Mouse (Mus musculus) myocyte (in vitro differentiated cells): ENCODE measurements around the gene Twsg1. TPM values are rescaled to one million over a fixed set of nuclear protein-coding genes. Genes with fewer than 3 reads are reported as not detected.

Source experiments
- H3K27me3 ChIP-seq: one replicate; pipeline ENCODE4 v1.6.1; 2011; ENCODE audit not compliant: control insufficient read depth, insufficient read depth, insufficient read length
- H3K36me3 ChIP-seq: one replicate; pipeline ENCODE4 v1.6.1; 2011; ENCODE audit not compliant: control insufficient read depth, insufficient read depth
- H3K4me2 ChIP-seq: one replicate; pipeline ENCODE4 v1.6.1; 2011; ENCODE audit warnings: low read depth, control low read depth
- H3K4me3 ChIP-seq: one replicate; pipeline ENCODE4 v1.5.1; 2011; ENCODE audit warnings: mild to moderate bottlenecking, control low read depth, moderate library complexity
- H3K79me2 ChIP-seq: one replicate; pipeline ENCODE4 v1.6.1; 2011; ENCODE audit not compliant: control insufficient read depth, insufficient read depth
- H3ac ChIP-seq: one replicate; pipeline ENCODE4 v1.6.1; 2011; ENCODE audit not compliant: control insufficient read depth, insufficient read length
- CEBPB ChIP-seq: IDR thresholded peaks from 2 replicates; pipeline ENCODE4 v1.6.1; 2011; ENCODE audit warnings: mild to moderate bottlenecking, moderate library complexity; ENCODE audit not compliant: poor library complexity, insufficient read depth, severe bottlenecking
- E2F4 ChIP-seq: IDR thresholded peaks from one replicate; pipeline ENCODE4 v1.6.1; 2011; ENCODE audit warnings: mild to moderate bottlenecking, control low read depth, moderate library complexity; ENCODE audit not compliant: insufficient read depth
- MAX ChIP-seq: IDR thresholded peaks from one replicate; pipeline ENCODE4 v1.6.1; 2011; ENCODE audit warnings: low read depth, mild to moderate bottlenecking, control low read depth
- MYOD1 ChIP-seq, 3 experiments: IDR thresholded peaks; one replicate each; pipeline ENCODE4 v1.6.1; 2011; ENCODE audit warnings: control low read depth in 2 of 3, low read depth in 2 of 3, mild to moderate bottlenecking in 2 of 3, moderate library complexity in 1 of 3; ENCODE audit not compliant: insufficient read length in 2 of 3, control insufficient read depth in 1 of 3
- MYOG ChIP-seq, 3 experiments: IDR thresholded peaks; one replicate each; pipeline ENCODE4 v1.6.1; 2011; ENCODE audit warnings: control low read depth in 2 of 3, low read depth in 2 of 3, mild to moderate bottlenecking in 2 of 3; ENCODE audit not compliant: insufficient read length in 2 of 3, control insufficient read depth in 1 of 3, insufficient read depth in 1 of 3
- POLR2A ChIP-seq: IDR thresholded peaks from one replicate; pipeline ENCODE4 v1.6.1; 2011; ENCODE audit warnings: low read depth, mild to moderate bottlenecking, control low read depth, moderate library complexity; ENCODE audit not compliant: insufficient read length
- POLR2AphosphoS2 ChIP-seq: IDR thresholded peaks from one replicate; pipeline ENCODE4 v1.6.1; 2011; ENCODE audit warnings: low read depth, control low read depth; ENCODE audit not compliant: insufficient read length
- REST ChIP-seq: IDR thresholded peaks from one replicate; pipeline ENCODE4 v1.6.1; 2011; ENCODE audit warnings: mild to moderate bottlenecking, control low read depth, moderate library complexity; ENCODE audit not compliant: insufficient read depth, insufficient read length
- SRF ChIP-seq: IDR thresholded peaks from one replicate; pipeline ENCODE4 v1.6.1; 2011; ENCODE audit warnings: low read depth; ENCODE audit not compliant: control insufficient read depth, insufficient read length
- TCF12 ChIP-seq: IDR thresholded peaks from one replicate; pipeline ENCODE4 v1.6.1; 2011; ENCODE audit warnings: mild to moderate bottlenecking, control low read depth; ENCODE audit not compliant: poor library complexity, insufficient read depth, severe bottlenecking
- TCF3 ChIP-seq: IDR thresholded peaks from one replicate; pipeline ENCODE4 v1.6.1; 2011; ENCODE audit warnings: low read depth, control low read depth; ENCODE audit not compliant: insufficient read length
- USF1 ChIP-seq: IDR thresholded peaks from one replicate; pipeline ENCODE4 v1.6.1; 2011; ENCODE audit warnings: low read depth, mild to moderate bottlenecking, control low read depth, moderate library complexity
- polyA plus RNA-seq: library from polyadenylated mRNA; unstranded; fragments of >200 nt; fragmentation: generic; extraction: Trizol; gene quantifications from one replicate; pipeline ENCODE4 v1.2.1, GENCODE M21; 2012; ENCODE audit warnings: missing spikeins

The Twsg1 gene
- polyA plus RNA-seq, 1 experiment: 9.0 TPM

DNA sequence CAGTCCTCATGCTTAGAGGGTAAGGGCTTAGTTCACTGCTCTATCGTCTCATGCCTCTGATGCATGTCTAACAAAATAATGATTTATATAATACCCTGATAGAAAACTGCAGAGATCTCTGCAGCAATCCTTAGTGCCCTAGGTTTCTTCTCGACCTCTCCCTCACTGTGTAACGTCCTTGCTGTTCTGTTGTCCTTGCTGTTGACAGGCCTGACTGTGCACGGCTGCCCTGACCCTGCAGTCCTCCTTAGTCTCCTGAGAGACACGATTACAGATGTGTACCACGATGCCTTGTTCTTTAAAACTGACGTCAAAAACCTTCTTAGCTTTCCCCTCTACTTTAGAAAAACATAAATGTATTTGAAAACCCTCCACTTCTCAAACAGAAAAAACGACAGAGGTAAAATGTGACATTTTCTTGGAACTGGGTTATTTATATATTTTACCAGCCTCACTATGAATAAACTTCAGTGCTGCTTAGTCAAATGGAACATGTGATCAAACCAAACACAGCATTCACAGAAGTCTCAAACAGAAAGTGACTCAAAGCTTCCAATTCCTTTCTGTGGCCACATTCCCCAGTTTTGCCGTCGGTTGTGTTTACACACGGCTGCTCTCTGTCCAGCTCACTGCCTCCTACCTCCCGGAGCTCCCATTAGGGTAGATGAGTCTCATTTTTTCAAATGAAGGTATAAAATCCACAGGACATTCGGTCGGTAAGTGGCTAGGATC lies 11.4 kb downstream of the Twsg1 start:
- no peak overlapping the region for H3K4me2 ChIP-seq
- H3K79me2 ChIP-seq: no peaks in the 10 kb centered on the region
- no peak for TF ChIP-seq TCF12
- peak; percentile 35 for TF ChIP-seq USF1
- H3K27me3 ChIP-seq: no peaks in the 10 kb centered on the region
- H3ac ChIP-seq: no peak overlapping the region
- no peak overlapping the region for H3K4me3 ChIP-seq
- H3K36me3 ChIP-seq: no peaks in the 10 kb centered on the region

DNA sequence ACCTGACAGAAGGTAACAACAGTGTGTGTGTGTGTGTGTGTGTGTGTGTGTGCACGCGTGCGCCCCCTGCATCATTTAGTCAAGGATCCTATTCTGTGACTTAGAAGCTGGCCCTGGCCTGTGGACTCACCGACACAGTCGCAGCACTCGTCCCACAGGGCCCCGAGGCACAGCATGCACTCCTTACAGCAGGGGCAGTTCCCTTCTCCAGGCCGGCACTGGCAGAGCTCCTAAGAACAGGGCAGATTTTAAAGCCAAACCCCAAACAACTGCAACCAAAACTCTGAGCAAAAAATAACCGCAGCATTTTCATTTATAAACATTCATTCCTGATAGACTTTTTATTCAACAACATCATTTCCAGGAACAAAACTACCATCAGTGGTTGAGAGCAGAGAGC lies 13.4 kb downstream of the Twsg1 start:
- no peak overlapping the region for H3K4me3 ChIP-seq
- H3K4me2 ChIP-seq: no peak overlapping the region
- no peaks in the 10 kb centered on the region for H3K79me2 ChIP-seq
- H3K36me3 ChIP-seq: no peaks in the 10 kb centered on the region
- TF ChIP-seq USF1 (no peak), CEBPB (no peak), REST (no peak), TCF3 (no peak), MYOD1 (IDR thresholded peaks at IDR 0.05; ENCODE audit: control insufficient read depth in 1 of 3, insufficient read length in 2 of 3, low read depth in 2 of 3) (no peak), POLR2AphosphoS2 (no peak), POLR2A (no peak), E2F4 (no peak), TCF12 (no peak), SRF (no peak)
- H3K27me3 ChIP-seq: no peaks in the 10 kb centered on the region
- no peak overlapping the region for H3ac ChIP-seq

DNA sequence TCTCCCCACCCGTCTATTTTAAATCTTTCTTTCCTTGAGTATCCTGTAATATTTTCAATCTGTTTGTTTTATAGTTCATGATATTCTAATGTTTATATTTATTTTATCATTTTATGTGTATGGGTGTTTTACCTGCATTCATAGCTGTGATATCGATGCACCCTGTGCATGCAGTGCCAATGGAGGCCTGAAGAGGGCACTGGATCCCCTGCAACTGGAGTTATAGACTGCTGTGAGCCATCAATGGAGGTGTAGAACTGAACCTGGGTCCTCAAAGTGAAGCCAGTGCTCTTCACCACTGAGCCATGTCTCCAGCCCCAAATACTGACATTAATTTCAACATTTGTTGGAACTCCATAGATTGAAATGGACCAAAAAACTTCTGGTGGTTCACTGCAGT lies 17.3 kb downstream of the Twsg1 start:
- H3ac ChIP-seq: no peak overlapping the region
- TF ChIP-seq TCF3 (no peak), CEBPB (no peak), USF1 (no peak), MYOG (IDR thresholded peaks at IDR 0.05; ENCODE audit: control insufficient read depth in 1 of 3, insufficient read depth in 1 of 3, insufficient read length in 2 of 3, low read depth in 2 of 3) (no peak), REST (no peak), E2F4 (no peak), POLR2A (no peak), TCF12 (no peak)
- H3K4me3 ChIP-seq: no peak overlapping the region
- H3K79me2 ChIP-seq: no peaks in the 10 kb centered on the region
- no peaks in the 10 kb centered on the region for H3K36me3 ChIP-seq
- no peaks in the 10 kb centered on the region for H3K27me3 ChIP-seq
- H3K4me2 ChIP-seq: no peak overlapping the region

DNA sequence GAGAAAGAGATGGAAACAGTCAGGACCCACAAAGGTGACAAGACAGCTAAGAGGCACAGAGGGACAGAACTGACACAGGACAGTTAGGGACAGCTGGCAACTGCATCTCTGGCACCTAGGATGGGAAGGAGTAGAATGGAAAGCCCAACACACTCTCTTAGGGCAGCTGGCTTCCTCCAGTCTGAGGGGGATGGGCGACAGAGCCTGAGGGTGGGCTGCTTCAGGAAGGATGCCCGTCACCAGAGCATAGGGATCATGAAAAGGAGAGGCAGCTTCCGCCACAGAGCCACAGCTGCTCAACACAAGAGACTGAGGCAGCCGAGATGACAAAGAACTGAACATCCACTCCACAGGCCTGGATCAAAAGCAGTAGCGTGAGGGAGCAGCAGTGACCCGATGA lies 19.5 kb downstream of the Twsg1 start:
- Histone ChIP-seq H3K4me2 (peak overlapping the region; percentile 27), H3K4me3 (no peak overlapping the region), H3ac (no peak overlapping the region), H3K36me3 (no peaks in the 10 kb centered on the region), H3K27me3 (no peaks in the 10 kb centered on the region), H3K79me2 (no peaks in the 10 kb centered on the region)
- no peak for TF ChIP-seq POLR2AphosphoS2
- peak in 1 of 3 experiments; percentile 4 for TF ChIP-seq MYOG (IDR thresholded peaks at IDR 0.05; ENCODE audit: control insufficient read depth in 1 of 3, insufficient read depth in 1 of 3, insufficient read length in 2 of 3, low read depth in 2 of 3)
- TF ChIP-seq USF1: no peak
- no peak for TF ChIP-seq E2F4
- peak in 1 of 3 experiments; percentile 3 for TF ChIP-seq MYOD1 (IDR thresholded peaks at IDR 0.05; ENCODE audit: control insufficient read depth in 1 of 3, insufficient read length in 2 of 3, low read depth in 2 of 3)
- TF ChIP-seq TCF12: no peak
- no peak for TF ChIP-seq CEBPB
- TF ChIP-seq SRF: no peak
- TF ChIP-seq POLR2A: no peak
- TF ChIP-seq TCF3: no peak
- TF ChIP-seq MAX: no peak
- no peak for TF ChIP-seq REST

DNA sequence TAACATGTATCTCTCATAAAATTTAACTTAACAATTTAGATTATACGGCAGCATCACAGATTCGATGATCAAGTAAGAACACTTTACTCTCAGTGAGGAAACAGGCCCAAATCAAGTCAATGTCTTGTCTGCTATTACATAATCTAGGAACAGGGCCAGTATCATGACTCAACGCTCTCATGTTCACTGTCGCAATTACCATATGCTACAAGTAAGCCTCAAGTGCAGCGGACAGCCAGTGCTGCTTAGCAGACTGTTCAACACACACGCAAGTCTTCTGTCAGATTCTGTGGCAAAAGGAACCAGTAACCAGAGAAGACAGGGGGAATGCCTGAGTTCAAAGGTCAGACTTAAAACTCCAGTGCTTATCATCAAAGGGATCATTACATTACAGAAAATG lies 20.1 kb downstream of the Twsg1 start:
- no peaks in the 10 kb centered on the region for H3K36me3 ChIP-seq

More for the DNA sequence above, 20.1 kb downstream of the Twsg1 start:
- H3K4me3 ChIP-seq: no peak overlapping the region
- H3K79me2 ChIP-seq: no peaks in the 10 kb centered on the region
- no peak overlapping the region for H3ac ChIP-seq
- H3K27me3 ChIP-seq: no peaks in the 10 kb centered on the region
- H3K4me2 ChIP-seq: peak overlapping the region; percentile 27
- no peak for TF ChIP-seq TCF12
- no peak for TF ChIP-seq USF1
- peak; percentile 80 for TF ChIP-seq CEBPB
- TF ChIP-seq REST: no peak
- TF ChIP-seq POLR2AphosphoS2: no peak
